Mouse (Mus musculus): ENCODE data around the gene BC051019. TPM values are rescaled to one million over a fixed set of nuclear protein-coding genes. Genes with fewer than 3 reads are reported as not detected.

Gene BC051019
- 0.23 and 0.45 TPM in 2 replicates for polyA plus RNA-seq (2015; fragmentation: Nextera tagmentation; extraction: Ambion mirVana)

GRCm38 (mm10) chr7:109723697-109724096 lies at the start of gene BC051019:
Gene BC051019, minus strand, starts transcription at chr7:109723850.
- 91% methylated on average over 5 of the region's 5 CpGs for WGBS
- no peaks in the 10 kb centered on the region for H3K27me3 ChIP-seq (ENCODE audit: control insufficient read depth, insufficient read depth, low read length)
- no peaks in the 10 kb centered on the region for H3K9me3 ChIP-seq (replicated peaks; ENCODE audit: control insufficient read depth, low read length)
- H3K4me1 ChIP-seq (ENCODE audit: control insufficient read depth, insufficient read depth, low read length), result no peaks in the 10 kb centered on the region
- peak within 1 kb of the TSS; percentile 20; the same call in 1 of the 2 replicates for H3K9ac ChIP-seq (ENCODE audit: low read length)
- H3K4me2 ChIP-seq (ENCODE audit: low read depth, low read length), result no peak within 1 kb of the TSS
- H3K36me3 ChIP-seq (ENCODE audit: control insufficient read depth, insufficient read depth, low read length), result no peaks in the 10 kb centered on the region
- ATAC-seq (ENCODE audit: insufficient read depth, low FRiP score), result no peak
- H3K27ac ChIP-seq (ENCODE audit: low read length), result no peak within 1 kb of the TSS
- H3K4me3 ChIP-seq (replicated peaks; ENCODE audit: low read length), result no peak within 1 kb of the TSS

- Histone ChIP-seq H3K27ac (ENCODE audit: low read length) (no peak overlapping the region), H3K4me3 (replicated peaks; ENCODE audit: low read length) (no peak overlapping the region), H3K4me1 (ENCODE audit: control insufficient read depth, insufficient read depth, low read length) (no peaks in the 10 kb centered on the region), H3K9ac (ENCODE audit: low read length) (no peak overlapping the region), H3K4me2 (ENCODE audit: low read depth, low read length) (no peak overlapping the region), H3K36me3 (ENCODE audit: control insufficient read depth, insufficient read depth, low read length) (no peaks in the 10 kb centered on the region), H3K9me3 (replicated peaks; ENCODE audit: control insufficient read depth, low read length) (no peaks in the 10 kb centered on the region), H3K27me3 (ENCODE audit: control insufficient read depth, insufficient read depth, low read length) (no peaks in the 10 kb centered on the region)
- ATAC-seq (ENCODE audit: insufficient read depth, low FRiP score), result no peak
These were observed 48.6 kb upstream of the BC051019 start for GRCm38 (mm10) chr7:109772251-109772650.

- H3K4me3 ChIP-seq (replicated peaks; ENCODE audit: low read length), result no peak overlapping the region
- H3K27me3 ChIP-seq (ENCODE audit: control insufficient read depth, insufficient read depth, low read length), result no peaks in the 10 kb centered on the region; the same call in 1 of the 2 replicates
- no peaks in the 10 kb centered on the region for H3K9me3 ChIP-seq (replicated peaks; ENCODE audit: control insufficient read depth, low read length)
- H3K4me2 ChIP-seq (ENCODE audit: low read depth, low read length), result no peak overlapping the region
- no peak overlapping the region for H3K27ac ChIP-seq (ENCODE audit: low read length)
- no peaks in the 10 kb centered on the region for H3K36me3 ChIP-seq (ENCODE audit: control insufficient read depth, insufficient read depth, low read length)
- H3K4me1 ChIP-seq (ENCODE audit: control insufficient read depth, insufficient read depth, low read length), result no peaks in the 10 kb centered on the region
- WGBS, result 55% methylated on average over 2 of the region's 2 CpGs
- no peak overlapping the region for H3K9ac ChIP-seq (ENCODE audit: low read length)
- no peak for ATAC-seq (ENCODE audit: insufficient read depth, low FRiP score)
These were observed 45.2 kb upstream of the BC051019 start for GRCm38 (mm10) chr7:109768699-109769383.

- H3K36me3 ChIP-seq (ENCODE audit: control insufficient read depth, insufficient read depth, low read length), result no peaks in the 10 kb centered on the region
- H3K4me3 ChIP-seq (replicated peaks; ENCODE audit: low read length), result no peak overlapping the region
- no peaks in the 10 kb centered on the region for H3K9me3 ChIP-seq (replicated peaks; ENCODE audit: control insufficient read depth, low read length)
- H3K4me1 ChIP-seq (ENCODE audit: control insufficient read depth, insufficient read depth, low read length), result no peaks in the 10 kb centered on the region
- 78% methylated on average over 7 of the region's 7 CpGs for WGBS
- no peak for ATAC-seq (ENCODE audit: insufficient read depth, low FRiP score)
- H3K4me2 ChIP-seq (ENCODE audit: low read depth, low read length), result no peak overlapping the region
- no peaks in the 10 kb centered on the region; the same call in 1 of the 2 replicates for H3K27me3 ChIP-seq (ENCODE audit: control insufficient read depth, insufficient read depth, low read length)
- H3K27ac ChIP-seq (ENCODE audit: low read length), result no peak overlapping the region
- no peak overlapping the region for H3K9ac ChIP-seq (ENCODE audit: low read length)
These were observed 44.1 kb upstream of the BC051019 start for GRCm38 (mm10) chr7:109767575-109768350.

- WGBS, result 72% methylated on average over 2 of the region's 2 CpGs
- no peaks in the 10 kb centered on the region for H3K9me3 ChIP-seq (replicated peaks; ENCODE audit: control insufficient read depth, low read length)
- H3K27me3 ChIP-seq (ENCODE audit: control insufficient read depth, insufficient read depth, low read length), result no peaks in the 10 kb centered on the region; the same call in 1 of the 2 replicates
- ATAC-seq (ENCODE audit: insufficient read depth, low FRiP score), result no peak
- H3K4me2 ChIP-seq (ENCODE audit: low read depth, low read length), result no peak overlapping the region
- no peak overlapping the region for H3K4me3 ChIP-seq (replicated peaks; ENCODE audit: low read length)
- H3K27ac ChIP-seq (ENCODE audit: low read length), result no peak overlapping the region
- no peak overlapping the region for H3K9ac ChIP-seq (ENCODE audit: low read length)
- H3K4me1 ChIP-seq (ENCODE audit: control insufficient read depth, insufficient read depth, low read length), result no peaks in the 10 kb centered on the region
- H3K36me3 ChIP-seq (ENCODE audit: control insufficient read depth, insufficient read depth, low read length), result no peaks in the 10 kb centered on the region
These were observed 40.4 kb upstream of the BC051019 start for GRCm38 (mm10) chr7:109764009-109764408.

- H3K9ac ChIP-seq (ENCODE audit: low read length), result no peak overlapping the region
- H3K4me3 ChIP-seq (replicated peaks; ENCODE audit: low read length), result no peak overlapping the region
- no peaks in the 10 kb centered on the region for H3K36me3 ChIP-seq (ENCODE audit: control insufficient read depth, insufficient read depth, low read length)
- H3K9me3 ChIP-seq (replicated peaks; ENCODE audit: control insufficient read depth, low read length), result no peaks in the 10 kb centered on the region
- ATAC-seq (ENCODE audit: insufficient read depth, low FRiP score), result no peak
- H3K4me2 ChIP-seq (ENCODE audit: low read depth, low read length), result no peak overlapping the region
- WGBS, result 96% methylated on average over 3 of the region's 3 CpGs
- no peaks in the 10 kb centered on the region for H3K27me3 ChIP-seq (ENCODE audit: control insufficient read depth, insufficient read depth, low read length)
- no peak overlapping the region for H3K27ac ChIP-seq (ENCODE audit: low read length)
- H3K4me1 ChIP-seq (ENCODE audit: control insufficient read depth, insufficient read depth, low read length), result peaks cover 13% of the 10 kb centered on the region
These were observed 32.6 kb upstream of the BC051019 start for GRCm38 (mm10) chr7:109756291-109756690.

GRCm38 (mm10) chr7:109754034-109754433 lies 30.4 kb upstream of the BC051019 start:
- Histone ChIP-seq H3K4me3 (replicated peaks; ENCODE audit: low read length) (no peak overlapping the region), H3K9ac (ENCODE audit: low read length) (no peak overlapping the region), H3K27ac (ENCODE audit: low read length) (0 out of 2 replicates have a peak overlapping the region, but pooled peaks have one; percentile 42), H3K36me3 (ENCODE audit: control insufficient read depth, insufficient read depth, low read length) (no peaks in the 10 kb centered on the region), H3K4me1 (ENCODE audit: control insufficient read depth, insufficient read depth, low read length) (peaks cover 16% of the 10 kb centered on the region), H3K9me3 (replicated peaks; ENCODE audit: control insufficient read depth, low read length) (no peaks in the 10 kb centered on the region), H3K27me3 (ENCODE audit: control insufficient read depth, insufficient read depth, low read length) (no peaks in the 10 kb centered on the region), H3K4me2 (ENCODE audit: low read depth, low read length) (0 out of 2 replicates have a peak overlapping the region, but pooled peaks have one; percentile 93)
- no peak for ATAC-seq (ENCODE audit: insufficient read depth, low FRiP score)
- 85% methylated on average over 8 of the region's 8 CpGs for WGBS

- H3K4me3 ChIP-seq (replicated peaks; ENCODE audit: low read length), result peak within 1 kb of the TSS; percentile 97
- no peaks in the 10 kb centered on the region for H3K9me3 ChIP-seq (replicated peaks; ENCODE audit: control insufficient read depth, low read length)
- H3K4me1 ChIP-seq (ENCODE audit: control insufficient read depth, insufficient read depth, low read length), result peaks cover 16% of the 10 kb centered on the region
- H3K9ac ChIP-seq (ENCODE audit: low read length), result peak within 1 kb of the TSS; percentile 98
- peak within 1 kb of the TSS; percentile 93 for H3K4me2 ChIP-seq (ENCODE audit: low read depth, low read length)
- no peaks in the 10 kb centered on the region for H3K27me3 ChIP-seq (ENCODE audit: control insufficient read depth, insufficient read depth, low read length)
- H3K36me3 ChIP-seq (ENCODE audit: control insufficient read depth, insufficient read depth, low read length), result no peaks in the 10 kb centered on the region
- under 1% methylated on average over 74 of the region's 74 CpGs for WGBS
- peak; percentile 91 for ATAC-seq (ENCODE audit: insufficient read depth, low FRiP score)
- H3K27ac ChIP-seq (ENCODE audit: low read length), result peak within 1 kb of the TSS; percentile 93
These were observed 28.6 kb upstream of the BC051019 start, which contains the start of gene Tmem9b for GRCm38 (mm10) chr7:109752008-109752925. Gene Tmem9b, minus strand, starts transcription at chr7:109752875.
